Mouse (Mus musculus) stomach, postnatal 0 days (tissue): ENCODE measurements at regions not wholly inside any gene's neighbourhood (a gene's known extent, or its start where the extent isn't known, plus 50 kb on each side); places are given as distances from the start of the nearest gene placed in this dataset.

Experiments
- CTCF ChIP-seq: IDR thresholded peaks from 2 replicates; pipeline ENCODE4 v1.5.1; 2016; ENCODE audit warnings: antibody characterized with exemption, low read depth, mild to moderate bottlenecking, moderate library complexity
- EP300 ChIP-seq: optimal IDR thresholded peaks from 2 replicates; pipeline ENCODE3; 2016; ENCODE audit warnings: antibody characterized with exemption

DNA sequence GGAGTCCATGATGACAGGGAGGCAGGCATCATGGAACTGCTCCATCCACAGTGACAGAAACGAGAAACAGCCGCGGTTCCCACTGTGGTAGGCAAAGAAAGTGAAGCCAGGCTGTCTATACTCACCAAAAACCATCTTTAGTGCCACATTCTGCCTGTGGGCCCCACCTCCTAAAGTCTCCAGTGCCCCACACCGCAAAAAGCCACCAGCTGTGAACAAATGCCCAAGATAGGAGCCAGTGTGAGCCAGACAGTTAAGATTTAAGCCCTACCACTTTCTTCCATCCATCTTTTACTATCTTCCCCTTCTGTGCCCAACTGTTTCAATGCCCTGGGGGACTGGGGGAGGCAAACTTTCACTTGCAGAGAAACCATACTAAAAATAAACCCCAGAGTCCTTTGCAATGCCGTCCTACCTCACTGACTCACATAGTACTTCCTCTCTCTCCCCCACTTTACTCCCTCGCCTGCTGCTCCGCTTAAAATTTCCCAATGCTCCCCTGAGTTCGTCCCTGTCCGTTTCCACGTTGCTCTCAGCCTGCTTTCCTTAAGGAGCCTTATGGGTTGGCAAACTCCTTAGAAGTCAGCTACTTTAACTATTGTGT lies 85.7 kb upstream of the Xcl1 start:
- no peak for TF ChIP-seq CTCF
- TF ChIP-seq EP300, result no peak
